Mouse (Mus musculus) MEL (cell line): Measurements from ENCODE around the gene Endov. TPM values are rescaled to one million over a fixed set of nuclear protein-coding genes. Genes with fewer than 3 reads are reported as not detected.

Experiments used
- DNase-seq: peaks from one replicate; pipeline ENCODE4 v3.0.0; 2011; ENCODE audit warnings: low read depth, low spot score
- H3K27ac ChIP-seq: 2 replicates; pipeline ENCODE4 v1.5.1; 2012; ENCODE audit warnings: low read depth, mild to moderate bottlenecking, control low read depth, low read length, moderate library complexity; ENCODE audit not compliant: control insufficient read depth
- H3K27me3 ChIP-seq, 2 experiments: fragments of 150-350 bp in 1 of 2; sonication (generic) in 1 of 2; 2 replicates each; pipeline ENCODE4 v1.6.1; 2012; ENCODE audit warnings: low read length in 2 of 2, mild to moderate bottlenecking in 2 of 2, improper control_type of control experiment in 1 of 2, moderate library complexity in 1 of 2; ENCODE audit not compliant: insufficient read depth in 2 of 2, control insufficient read depth in 1 of 2
- H3K36me3 ChIP-seq, 2 experiments: 2 replicates each; pipeline ENCODE4 v1.6.1; 2012 to 2014; ENCODE audit warnings: low read length in 2 of 2, improper control_type of control experiment in 1 of 2, inconsistent platforms in 1 of 2, mild to moderate bottlenecking in 1 of 2; ENCODE audit not compliant: insufficient read depth in 2 of 2, control insufficient read depth in 1 of 2
- H3K4me1 ChIP-seq, 2 experiments: fragments of 150-350 bp in 1 of 2; sonication (generic) in 1 of 2; 2 replicates each; pipeline ENCODE4 v1.6.1; 2012; ENCODE audit warnings: low read length in 2 of 2, improper control_type of control experiment in 1 of 2, mild to moderate bottlenecking in 1 of 2; ENCODE audit not compliant: insufficient read depth in 2 of 2, control insufficient read depth in 1 of 2
- H3K4me3 ChIP-seq, 2 experiments: fragments of 150-350 bp in 1 of 2; sonication (generic) in 1 of 2; 2 replicates each; pipeline ENCODE4 v1.5.1; 2012; ENCODE audit warnings: low read depth in 2 of 2, low read length in 2 of 2, mild to moderate bottlenecking in 2 of 2, moderate library complexity in 2 of 2, control low read depth in 1 of 2, improper control_type of control experiment in 1 of 2; ENCODE audit not compliant: control insufficient read depth in 1 of 2, insufficient read depth in 1 of 2
- H3K79me2 ChIP-seq: 2 replicates; pipeline ENCODE4 v1.6.1; 2012; ENCODE audit warnings: mild to moderate bottlenecking, low read length, moderate library complexity; ENCODE audit not compliant: control insufficient read depth, poor library complexity, insufficient read depth
- H3K9ac ChIP-seq: 2 replicates; pipeline ENCODE4 v1.6.1; 2012; ENCODE audit warnings: low read depth, mild to moderate bottlenecking, control low read depth, low read length, moderate library complexity; ENCODE audit not compliant: control insufficient read depth, poor library complexity, severe bottlenecking
- H3K9me3 ChIP-seq: fragments of 150-350 bp; sonication (generic); replicated peaks from 2 replicates; pipeline ENCODE4 v1.6.1; 2012; ENCODE audit warnings: mild to moderate bottlenecking, low read length, improper control_type of control experiment, moderate library complexity; ENCODE audit not compliant: insufficient read depth
- BHLHE40 ChIP-seq: IDR thresholded peaks from 2 replicates; pipeline ENCODE4 v1.6.1; 2012; ENCODE audit warnings: low read depth, mild to moderate bottlenecking, inconsistent platforms, low read length, improper control_type of control experiment, borderline replicate concordance
- CHD1 ChIP-seq: IDR thresholded peaks from 2 replicates; pipeline ENCODE4 v1.6.1; 2012; ENCODE audit warnings: low read depth, mild to moderate bottlenecking, inconsistent platforms, low read length, improper control_type of control experiment
- CTCF ChIP-seq, 3 experiments: IDR thresholded peaks in 2 of 3; conservative IDR thresholded peaks in 1 of 3; 2 replicates each; pipeline ENCODE4 v1.5.1; 2011 to 2012; ENCODE audit warnings: low read length in 3 of 3, low read depth in 2 of 3, mild to moderate bottlenecking in 2 of 3, improper control_type of control experiment in 1 of 3, inconsistent platforms in 1 of 3, mixed read lengths in 1 of 3, moderate library complexity in 1 of 3; ENCODE audit not compliant: control insufficient read depth in 1 of 3, insufficient read depth in 1 of 3, poor library complexity in 1 of 3, severe bottlenecking in 1 of 3
- E2F4 ChIP-seq: IDR thresholded peaks from 2 replicates; pipeline ENCODE4 v1.6.1; 2011; ENCODE audit warnings: low read depth, low read length, improper control_type of control experiment, borderline replicate concordance
- ELF1 ChIP-seq: IDR thresholded peaks from 2 replicates; pipeline ENCODE4 v1.6.1; 2014; ENCODE audit warnings: low read depth, mild to moderate bottlenecking, inconsistent platforms, low read length, improper control_type of control experiment, moderate library complexity
- GABPA ChIP-seq: IDR thresholded peaks from 2 replicates; pipeline ENCODE4 v1.6.1; 2012; ENCODE audit warnings: low read depth, mild to moderate bottlenecking, inconsistent platforms, low read length, improper control_type of control experiment, moderate library complexity
- KAT2A ChIP-seq: conservative IDR thresholded peaks from 2 replicates; pipeline ENCODE4 v1.6.1; 2012; ENCODE audit warnings: low read depth, low read length, improper control_type of control experiment, inconsistent platforms
- MAX ChIP-seq: IDR thresholded peaks from 2 replicates; pipeline ENCODE4 v1.6.1; 2011; ENCODE audit warnings: low read length, improper control_type of control experiment
- MEF2A ChIP-seq: IDR thresholded peaks from 2 replicates; pipeline ENCODE4 v1.6.1; 2014; ENCODE audit warnings: low read depth, mild to moderate bottlenecking, inconsistent platforms, low read length, improper control_type of control experiment; ENCODE audit not compliant: poor library complexity, insufficient replicate concordance, severe bottlenecking; ENCODE audit errors: extremely low read depth
- MXI1 ChIP-seq: IDR thresholded peaks from 2 replicates; pipeline ENCODE4 v1.6.1; 2011; ENCODE audit warnings: mild to moderate bottlenecking, low read depth, low read length, improper control_type of control experiment
- MYB ChIP-seq: IDR thresholded peaks from 2 replicates; pipeline ENCODE4 v1.6.1; 2011; ENCODE audit warnings: mild to moderate bottlenecking, low read depth, low read length, improper control_type of control experiment
- MYC ChIP-seq: IDR thresholded peaks from 2 replicates; pipeline ENCODE4 v1.6.1; 2011; ENCODE audit warnings: low read depth, mild to moderate bottlenecking, low read length, improper control_type of control experiment, moderate library complexity
- NELFE ChIP-seq: IDR thresholded peaks from 2 replicates; pipeline ENCODE4 v1.6.1; 2011; ENCODE audit warnings: low read depth, low read length, improper control_type of control experiment
- NRF1 ChIP-seq: IDR thresholded peaks from 2 replicates; pipeline ENCODE4 v1.6.1; 2014; ENCODE audit warnings: low read depth, mild to moderate bottlenecking, inconsistent platforms, low read length, improper control_type of control experiment, moderate library complexity; ENCODE audit not compliant: poor library complexity, insufficient read depth, severe bottlenecking
- POLR2A ChIP-seq, 2 experiments: IDR thresholded peaks; 2 replicates each; pipeline ENCODE4 v1.6.1; 2011 to 2012; ENCODE audit warnings: low read length in 2 of 2, mild to moderate bottlenecking in 2 of 2, control low read depth in 1 of 2, improper control_type of control experiment in 1 of 2, low read depth in 1 of 2, moderate library complexity in 1 of 2; ENCODE audit not compliant: control insufficient read depth in 1 of 2, insufficient read depth in 1 of 2, poor library complexity in 1 of 2
- POLR2AphosphoS2 ChIP-seq: IDR thresholded peaks from 2 replicates; pipeline ENCODE4 v1.6.1; 2011; ENCODE audit warnings: low read length, improper control_type of control experiment
- POLR2AphosphoS5 ChIP-seq: IDR thresholded peaks from 2 replicates; pipeline ENCODE4 v1.6.1; 2012; ENCODE audit warnings: low read depth, borderline replicate concordance, mild to moderate bottlenecking, inconsistent platforms, low read length, moderate library complexity, mixed read lengths
- RAD21 ChIP-seq: IDR thresholded peaks from 2 replicates; pipeline ENCODE4 v1.6.1; 2011; ENCODE audit warnings: mild to moderate bottlenecking, low read depth, low read length, improper control_type of control experiment
- SMC3 ChIP-seq: IDR thresholded peaks from 2 replicates; pipeline ENCODE4 v1.6.1; 2011; ENCODE audit warnings: low read depth, low read length, improper control_type of control experiment
- TCF12 ChIP-seq: IDR thresholded peaks from 2 replicates; pipeline ENCODE4 v1.6.1; 2014; ENCODE audit warnings: low read depth, mild to moderate bottlenecking, inconsistent platforms, low read length, improper control_type of control experiment, moderate library complexity
- UBTF ChIP-seq: IDR thresholded peaks from 2 replicates; pipeline ENCODE4 v1.6.1; 2012; ENCODE audit warnings: low read depth, mild to moderate bottlenecking, inconsistent platforms, low read length, improper control_type of control experiment, moderate library complexity, borderline replicate concordance; ENCODE audit not compliant: insufficient read depth
- USF1 ChIP-seq: IDR thresholded peaks from 2 replicates; pipeline ENCODE4 v1.6.1; 2014; ENCODE audit warnings: low read depth, mild to moderate bottlenecking, inconsistent platforms, low read length, improper control_type of control experiment, moderate library complexity
- ZKSCAN1 ChIP-seq: IDR thresholded peaks from 2 replicates; pipeline ENCODE4 v1.6.1; 2012; ENCODE audit warnings: low read depth, mild to moderate bottlenecking, inconsistent platforms, low read length, improper control_type of control experiment, moderate library complexity
- ZMIZ1 ChIP-seq: IDR thresholded peaks from 2 replicates; pipeline ENCODE4 v1.6.1; 2012; ENCODE audit warnings: low read depth, mild to moderate bottlenecking, inconsistent platforms, low read length, improper control_type of control experiment, moderate library complexity
- polyA plus RNA-seq, 2 experiments: library from polyadenylated mRNA; stranded (reverse) in 1 of 2; unstranded in 1 of 2; fragments of >175 nt in 1 of 2; fragments of >200 nt in 1 of 2; gene quantifications; 2 replicates each; pipeline versions ENCODE4 v1.2.1 to v1.2.4; 2012; ENCODE audit warnings: low replicate concordance in 2 of 2, low read depth in 1 of 2; ENCODE audit not compliant: insufficient read length in 2 of 2, insufficient read depth in 1 of 2, missing spikeins in 1 of 2
- total RNA-seq: library from RNA; depleted of rRNA; stranded (reverse); fragments of 300-350 nt; gene quantifications from 2 replicates; pipeline ENCODE4 v1.2.3, GENCODE M21; 2012

Gene Endov
- total and polyA plus RNA-seq, 3 experiments: 16.8 to 19.5 TPM; not detected in 1

DNA sequence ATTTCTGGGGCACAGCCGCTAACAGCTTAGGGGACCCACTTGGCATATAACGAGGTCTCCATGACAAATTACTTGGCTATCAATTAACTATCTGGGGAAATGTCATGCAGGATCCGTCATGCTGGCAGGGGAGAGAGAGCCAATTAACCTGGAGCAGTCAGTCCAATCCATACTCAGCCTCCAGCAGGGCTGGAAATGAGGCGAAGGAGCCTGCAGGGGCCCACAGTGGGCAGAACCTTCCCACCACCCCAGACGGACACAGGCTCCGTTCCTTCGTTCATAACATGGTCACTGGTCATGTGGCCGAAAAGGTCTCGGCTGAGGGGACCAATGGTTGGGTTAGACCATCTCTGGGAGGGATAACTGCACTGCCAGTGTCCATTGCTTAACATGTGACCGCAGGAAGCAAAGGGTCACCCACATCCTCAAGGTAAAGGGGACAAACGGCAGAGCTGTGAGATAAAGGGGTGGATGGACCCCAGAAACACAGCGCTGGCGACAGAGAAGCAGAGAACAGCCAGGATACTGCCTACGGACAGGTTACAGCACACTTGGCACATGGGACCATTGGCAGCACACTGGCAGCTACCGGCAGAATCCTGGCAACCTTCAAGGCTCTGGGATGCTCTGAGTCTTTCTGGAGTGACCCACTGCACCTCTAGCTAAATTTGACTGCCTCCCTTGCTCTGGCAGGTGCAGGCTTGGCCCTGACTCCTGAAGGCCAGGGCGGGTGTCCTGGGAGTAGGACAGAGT lies 23.1 kb downstream of the Endov start:
- no peak for DNase-seq
- H3K79me2 ChIP-seq: no peaks in the 10 kb centered on the region
- TF ChIP-seq RAD21 (no peak), POLR2A (IDR thresholded peaks at IDR 0.05; ENCODE audit: control insufficient read depth in 1 of 2, insufficient read depth in 1 of 2, low read depth in 1 of 2, low read length in 2 of 2, poor library complexity in 1 of 2) (no peak), MYB (no peak), USF1 (no peak), UBTF (no peak)
- no peaks in the 10 kb centered on the region for H3K9me3 ChIP-seq
- no peak overlapping the region for H3K27ac ChIP-seq
- H3K27me3 ChIP-seq: peaks cover 8 to 12% of the 10 kb centered on the region in 2 experiments
- H3K36me3 ChIP-seq: no peaks in the 10 kb centered on the region
- no peaks in the 10 kb centered on the region for H3K4me1 ChIP-seq
- H3K9ac ChIP-seq: no peak overlapping the region
- H3K4me3 ChIP-seq: no peak overlapping the region

- no peaks in the 10 kb centered on the region for H3K9me3 ChIP-seq
- H3K4me3 ChIP-seq: no peak overlapping the region
- DNase-seq: no peak
- TF ChIP-seq NELFE: no peak
- no peak for TF ChIP-seq E2F4
- no peak for TF ChIP-seq TCF12
- no peak for TF ChIP-seq CTCF (IDR thresholded peaks at IDR 0.05 in 2 of 3, conservative IDR thresholded peaks at IDR 0.05 in 1 of 3; ENCODE audit: control insufficient read depth in 1 of 3, insufficient read depth in 1 of 3, low read depth in 2 of 3, low read length in 3 of 3, poor library complexity in 1 of 3, severe bottlenecking in 1 of 3)
- TF ChIP-seq MEF2A: no peak
- TF ChIP-seq MYC: no peak
- no peak for TF ChIP-seq CHD1
- TF ChIP-seq MAX: no peak
- no peak for TF ChIP-seq ZKSCAN1
- TF ChIP-seq BHLHE40: no peak
- TF ChIP-seq ELF1: no peak
- TF ChIP-seq MYB: no peak
- TF ChIP-seq POLR2AphosphoS2: no peak
- TF ChIP-seq POLR2AphosphoS5: no peak
- TF ChIP-seq GABPA: no peak
- no peak for TF ChIP-seq KAT2A
- TF ChIP-seq SMC3: no peak
- no peak for TF ChIP-seq NRF1
- no peak for TF ChIP-seq ZMIZ1
- no peak for TF ChIP-seq MXI1
- TF ChIP-seq, all 39 proteins: peak for 0
- Histone ChIP-seq H3K79me2 (no peaks in the 10 kb centered on the region), H3K9ac (no peak overlapping the region), H3K36me3 (no peaks in the 10 kb centered on the region), H3K4me1 (no peaks in the 10 kb centered on the region), H3K27me3 (peaks cover 13 to 14% of the 10 kb centered on the region in 2 experiments), H3K27ac (no peak overlapping the region)
Measured at GRCm38 (mm10) chr11:119514967-119515636, 24.0 kb downstream of the Endov start.
